Mouse (Mus musculus): ENCODE results near the gene Depdc1a. TPM values are rescaled to one million over a fixed set of nuclear protein-coding genes. Genes with fewer than 3 reads are reported as not detected.

Depdc1a gene
- under 1 TPM; 0.30 to 0.96 TPM for total RNA-seq (2023)

DNA sequence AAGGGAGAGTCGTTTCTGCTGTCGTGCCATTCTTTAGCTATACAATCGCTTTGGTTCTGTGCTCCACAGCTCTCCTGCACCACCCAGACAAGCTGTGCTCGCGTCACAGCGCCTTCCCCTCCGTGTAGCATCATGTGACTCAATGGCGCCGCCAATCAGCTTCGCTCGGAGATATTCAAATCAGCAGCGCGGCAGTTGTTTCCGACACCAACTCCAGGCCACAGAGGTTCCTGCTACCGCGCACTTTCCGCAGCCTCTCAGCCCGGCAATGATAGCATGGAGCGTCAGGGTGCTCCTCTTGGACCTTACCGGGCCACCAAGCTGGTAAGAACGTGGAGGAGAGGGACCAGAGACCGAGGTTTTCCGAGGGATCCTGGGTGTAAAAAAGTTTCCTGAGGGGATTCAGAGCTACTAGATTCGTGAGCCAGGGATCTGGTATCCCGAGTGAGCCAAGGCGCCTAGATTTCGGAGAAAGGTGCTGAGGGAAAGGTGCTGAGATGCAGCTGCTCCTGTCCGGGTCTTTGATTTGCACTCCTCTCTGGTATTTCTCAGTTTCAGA lies at the start of gene Depdc1a:
Gene Depdc1a (plus strand): TSS at position 191 of the 559 bp plus-strand sequence.

Other genes with a start within 250 kb of the Depdc1a start
- gene Rpe65, start 103.7 kb downstream of the Depdc1a start, total RNA-seq (2023) = not detected